Mouse (Mus musculus) right cerebral cortex, adult 18-20 months (tissue): ENCODE results near the gene Il31ra.
A peak's percentile ranks its signal among the peaks of the same experiment; 100 is the strongest.
"Not testable (repeated sequence)": the region's sequence is repeated elsewhere in the genome, so short reads cannot be mapped to it uniquely, and the experiment has no call there.

Experiments used
- DNase-seq: peaks from one replicate; pipeline ENCODE4 v3.0.0; 2022; ENCODE audit warnings: mixed read lengths

The Il31ra gene

GRCm38 (mm10) chr13:112594260-112594659, at the start of gene Il31ra:
TSS of gene Il31ra (minus strand) at chr13:112594360.
- DNase-seq = not testable (repeated sequence)

GRCm38 (mm10) chr13:112642897-112643296, 48.7 kb upstream of the Il31ra start:
- DNase-seq = no peak

- no peak for DNase-seq
Measured at GRCm38 (mm10) chr13:112639111-112639510, 45.0 kb upstream of the Il31ra start.

- no peak for DNase-seq
Measured at GRCm38 (mm10) chr13:112636498-112636897, 42.3 kb upstream of the Il31ra start.

- DNase-seq = no peak
Measured at GRCm38 (mm10) chr13:112635174-112635837, 41.1 kb upstream of the Il31ra start.

GRCm38 (mm10) chr13:112625566-112625965, 31.4 kb upstream of the Il31ra start:
- DNase-seq = no peak

GRCm38 (mm10) chr13:112624622-112625021, 30.5 kb upstream of the Il31ra start:
- DNase-seq = no peak

- no peak for DNase-seq
Measured at GRCm38 (mm10) chr13:112623656-112624055, 29.5 kb upstream of the Il31ra start.

GRCm38 (mm10) chr13:112621592-112621991, 27.4 kb upstream of the Il31ra start:
- no peak for DNase-seq

- no peak for DNase-seq
Measured at GRCm38 (mm10) chr13:112608606-112609005, 14.4 kb upstream of the Il31ra start.

- no peak for DNase-seq
Measured at GRCm38 (mm10) chr13:112604411-112604810, 10.3 kb upstream of the Il31ra start.

GRCm38 (mm10) chr13:112603839-112604238, 9.7 kb upstream of the Il31ra start:
- DNase-seq = no peak

GRCm38 (mm10) chr13:112602607-112603006, 8.4 kb upstream of the Il31ra start:
- no peak for DNase-seq

- DNase-seq = no peak
Measured at GRCm38 (mm10) chr13:112590254-112590653, 3.9 kb downstream of the Il31ra start.

- no peak for DNase-seq
Measured at GRCm38 (mm10) chr13:112589625-112590024, 4.5 kb downstream of the Il31ra start.

- no peak for DNase-seq
Measured at GRCm38 (mm10) chr13:112584556-112585237, 9.5 kb downstream of the Il31ra start.

- no peak for DNase-seq
Measured at GRCm38 (mm10) chr13:112582291-112582690, 11.9 kb downstream of the Il31ra start.

- no peak for DNase-seq
Measured at GRCm38 (mm10) chr13:112581796-112582195, 12.4 kb downstream of the Il31ra start.

- no peak for DNase-seq
Measured at GRCm38 (mm10) chr13:112580590-112581320, 13.4 kb downstream of the Il31ra start.

- DNase-seq = peak; percentile 100
Measured at GRCm38 (mm10) chr13:112578041-112578440, 16.1 kb downstream of the Il31ra start.

GRCm38 (mm10) chr13:112573800-112574199, 20.4 kb downstream of the Il31ra start:
- no peak for DNase-seq

GRCm38 (mm10) chr13:112570768-112571167, 23.4 kb downstream of the Il31ra start:
- no peak for DNase-seq

- no peak for DNase-seq
Measured at GRCm38 (mm10) chr13:112569606-112570005, 24.6 kb downstream of the Il31ra start.
